Mouse (Mus musculus) bone marrow, adult 2 months (tissue): ENCODE measurements around the gene Hoxd11.

Experiments used
- CTCF ChIP-seq: fragments of 200-500 bp; IDR thresholded peaks from 2 replicates; pipeline ENCODE4 v1.5.1; 2011; ENCODE audit warnings: low read length, control low read depth; ENCODE audit not compliant: control insufficient read depth, insufficient read depth
- POLR2A ChIP-seq: fragments of 200-500 bp; IDR thresholded peaks from 2 replicates; pipeline ENCODE4 v1.6.1; 2011; ENCODE audit warnings: low read depth, mild to moderate bottlenecking, control low read depth, low read length, borderline replicate concordance; ENCODE audit not compliant: control insufficient read depth

DNA sequence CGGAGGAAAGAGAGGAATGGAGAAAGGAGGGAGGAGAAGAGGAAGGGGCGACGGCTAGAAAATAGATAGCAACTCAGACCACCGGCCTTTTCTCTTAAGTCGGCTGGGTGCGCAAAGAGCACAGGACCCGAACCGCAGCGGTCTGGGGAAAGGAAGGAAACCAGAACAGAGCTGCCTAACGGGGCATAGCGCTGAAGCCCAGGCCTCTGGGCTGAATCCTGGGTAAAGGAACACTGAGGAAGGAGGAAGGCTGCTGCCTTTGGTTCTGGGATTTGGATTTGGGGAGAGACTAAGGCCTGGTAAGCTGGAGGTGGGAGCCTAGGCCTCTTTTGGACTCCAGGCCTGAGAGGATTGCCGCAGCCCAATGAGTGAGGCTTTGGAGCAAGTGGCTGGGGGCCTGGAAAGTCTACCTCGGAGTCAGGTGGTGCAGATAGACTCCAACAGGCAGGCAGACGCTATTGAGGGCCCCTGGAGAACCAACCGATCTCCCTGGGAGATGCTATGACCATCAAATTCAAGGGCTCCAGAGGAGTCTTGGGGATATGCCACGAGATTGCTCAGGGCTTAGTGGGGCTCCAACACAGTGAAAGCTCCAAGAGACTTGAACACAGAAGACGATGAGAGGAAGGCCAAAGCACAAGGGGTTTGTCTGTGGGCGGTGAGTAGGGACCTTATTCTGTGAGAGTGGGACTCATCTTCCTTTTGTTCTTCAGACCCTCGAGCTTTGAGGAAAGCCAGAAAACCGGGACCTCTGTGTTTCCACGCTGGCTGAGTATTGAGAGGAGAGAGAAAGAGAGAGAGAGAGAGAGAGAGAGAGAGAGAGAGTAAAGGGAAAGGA is 1.4 kb downstream of the Hoxd11 start:
- TF ChIP-seq POLR2A = no peak
- no peak for TF ChIP-seq CTCF
